Mouse (Mus musculus) retina, postnatal 1 day (tissue): ENCODE measurements around the gene Serpina5.

Source experiments
- DNase-seq: peaks from one replicate; pipeline ENCODE4 v3.0.0-alpha.2; 2012

Gene Serpina5

DNA sequence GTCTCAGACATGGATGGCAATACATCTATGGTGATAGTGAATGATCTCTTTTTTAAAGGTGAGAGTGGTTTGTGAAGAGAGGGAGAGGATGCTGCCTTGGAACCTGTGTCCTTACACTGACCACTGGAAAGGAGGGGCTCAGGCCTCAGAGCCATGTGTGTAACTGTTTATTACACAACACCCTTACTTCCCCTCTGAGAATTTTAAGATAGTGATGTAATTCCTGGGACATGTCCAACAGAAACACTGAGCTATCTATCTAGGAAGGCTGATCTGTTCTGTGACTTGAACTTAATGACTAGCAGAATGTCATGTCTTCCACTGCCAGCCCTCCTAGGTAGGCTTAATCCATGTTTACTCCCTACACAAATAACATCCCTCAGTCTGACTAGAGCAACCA lies 30.1 kb downstream of the Serpina5 start:
- no peak for DNase-seq

- no peak for DNase-seq
These were observed 37.3 kb downstream of the Serpina5 start for GRCm38 (mm10) chr12:104138216-104138615.

DNA sequence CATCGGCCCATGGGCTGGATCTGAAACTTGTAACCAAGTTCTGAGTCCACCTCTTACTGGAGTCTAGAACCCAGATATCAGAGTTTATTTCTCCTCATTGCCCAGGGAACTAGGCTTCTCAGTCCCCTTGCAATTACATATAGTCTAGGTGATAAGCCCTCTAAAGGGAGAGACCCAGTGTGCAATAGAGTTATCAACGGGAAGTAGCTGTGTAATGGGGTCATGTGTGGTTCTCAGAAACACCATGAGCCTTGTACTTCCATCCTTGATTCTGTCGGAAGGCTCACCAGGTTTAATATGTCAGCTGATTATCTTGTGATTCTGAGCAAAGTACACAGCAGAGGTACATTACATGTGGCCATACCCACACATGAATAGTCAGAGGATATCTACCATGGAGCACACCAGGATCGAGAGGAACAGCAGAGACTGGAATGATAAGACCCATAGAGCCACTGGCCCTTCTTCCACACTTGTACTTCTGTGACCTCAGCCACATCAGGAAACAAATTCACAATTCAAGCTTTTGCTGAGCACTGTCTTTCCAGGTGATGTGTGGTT lies 39.7 kb downstream of the Serpina5 start:
- no peak for DNase-seq

DNA sequence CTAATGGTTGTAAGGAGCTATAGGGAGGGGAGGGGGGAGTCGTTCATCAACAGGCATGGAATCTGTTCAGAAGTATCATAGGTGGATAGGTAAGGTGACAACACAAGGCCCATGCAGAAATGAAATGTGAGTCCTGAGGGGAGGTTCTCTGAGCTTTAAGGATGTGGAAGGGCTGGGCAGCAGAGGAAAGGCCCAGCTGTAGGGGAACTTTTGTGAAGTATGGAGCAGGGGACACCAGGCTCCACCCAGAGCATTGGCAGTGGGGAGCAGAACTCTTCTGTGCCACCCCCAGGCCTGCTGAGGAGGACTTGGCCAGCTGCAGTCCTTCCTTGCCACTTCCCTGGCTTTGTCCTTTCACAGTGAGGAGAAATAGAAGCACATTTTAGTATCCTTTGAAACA lies 40.6 kb downstream of the Serpina5 start:
- DNase-seq, result no peak

DNA sequence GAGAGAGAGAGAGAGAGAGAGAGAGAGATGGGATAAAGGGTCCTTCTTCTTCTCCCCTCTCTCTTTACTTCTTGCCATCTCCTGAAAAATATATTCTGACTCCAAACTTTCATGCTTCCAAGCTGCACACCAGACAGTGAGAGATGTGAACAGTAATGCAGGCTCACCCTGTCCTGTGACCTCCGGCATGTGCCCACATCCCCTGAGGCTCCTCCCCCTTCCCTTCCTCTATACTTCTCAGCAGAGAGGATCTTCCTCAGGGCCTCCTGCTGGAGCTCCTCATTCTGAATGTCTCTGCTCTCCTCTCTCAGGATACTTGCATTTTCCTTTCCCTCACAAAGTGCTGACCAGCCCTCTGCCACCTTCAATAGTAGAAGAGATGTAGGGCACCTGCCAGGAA lies 41.5 kb downstream of the Serpina5 start:
- DNase-seq, result no peak

DNA sequence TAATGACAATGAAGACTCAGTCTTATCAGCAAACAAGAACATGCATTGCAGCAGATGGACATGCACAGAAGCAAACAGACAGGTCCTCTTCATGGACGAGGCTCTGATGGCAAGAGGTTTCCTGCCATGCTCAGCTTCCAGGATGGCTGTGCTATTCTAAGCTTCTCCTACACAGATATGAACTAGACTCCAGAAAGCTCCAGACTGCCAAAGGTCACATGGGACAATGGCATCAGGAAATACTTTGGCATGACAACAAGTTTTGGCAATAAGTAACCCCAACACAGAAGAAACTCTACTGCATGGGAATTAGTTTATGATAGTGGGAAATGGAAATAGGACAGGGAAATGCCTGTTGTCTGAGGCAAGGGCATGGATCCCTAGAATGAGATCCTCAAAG lies 42.4 kb downstream of the Serpina5 start:
- no peak for DNase-seq

DNA sequence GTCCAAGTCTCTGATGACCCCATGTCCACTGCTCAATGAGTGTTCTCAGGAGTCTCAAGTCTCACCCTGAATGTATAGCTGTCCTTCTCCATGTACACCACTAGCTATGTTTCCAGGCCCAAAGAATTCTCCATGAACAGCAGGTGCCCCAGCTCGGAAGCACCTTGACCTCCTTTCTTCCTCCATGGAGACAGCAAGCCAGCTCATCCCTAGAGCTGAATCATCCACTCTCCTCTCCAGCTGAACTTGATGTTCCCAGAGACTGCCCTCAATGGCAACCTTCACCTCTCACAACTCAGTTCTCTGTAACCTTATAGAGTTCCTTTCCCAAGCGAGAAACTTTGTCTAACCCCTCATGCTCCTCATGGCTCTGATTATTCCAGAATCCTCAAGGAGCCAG lies 44.7 kb downstream of the Serpina5 start:
- no peak for DNase-seq

DNA sequence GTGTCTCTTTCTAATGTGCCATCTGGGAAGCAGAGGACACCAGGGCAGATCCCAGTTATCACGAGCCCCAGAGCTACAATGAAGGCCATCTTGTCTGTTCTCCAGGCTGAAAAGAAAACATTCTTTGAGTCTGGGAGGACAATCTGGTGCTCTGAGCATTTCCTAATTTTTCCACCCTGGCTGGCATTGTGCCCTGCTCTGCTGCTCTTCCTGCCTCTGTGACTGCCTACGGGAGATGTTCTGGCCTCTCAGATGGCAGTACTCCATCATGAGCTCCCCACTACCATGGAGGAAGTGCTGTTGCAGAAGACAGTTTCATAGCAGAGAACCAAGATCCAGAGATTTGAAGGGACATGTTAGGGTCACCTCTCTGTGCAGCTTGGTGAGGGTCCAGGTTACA lies 51.1 kb downstream of the Serpina5 start:
- no peak for DNase-seq

DNA sequence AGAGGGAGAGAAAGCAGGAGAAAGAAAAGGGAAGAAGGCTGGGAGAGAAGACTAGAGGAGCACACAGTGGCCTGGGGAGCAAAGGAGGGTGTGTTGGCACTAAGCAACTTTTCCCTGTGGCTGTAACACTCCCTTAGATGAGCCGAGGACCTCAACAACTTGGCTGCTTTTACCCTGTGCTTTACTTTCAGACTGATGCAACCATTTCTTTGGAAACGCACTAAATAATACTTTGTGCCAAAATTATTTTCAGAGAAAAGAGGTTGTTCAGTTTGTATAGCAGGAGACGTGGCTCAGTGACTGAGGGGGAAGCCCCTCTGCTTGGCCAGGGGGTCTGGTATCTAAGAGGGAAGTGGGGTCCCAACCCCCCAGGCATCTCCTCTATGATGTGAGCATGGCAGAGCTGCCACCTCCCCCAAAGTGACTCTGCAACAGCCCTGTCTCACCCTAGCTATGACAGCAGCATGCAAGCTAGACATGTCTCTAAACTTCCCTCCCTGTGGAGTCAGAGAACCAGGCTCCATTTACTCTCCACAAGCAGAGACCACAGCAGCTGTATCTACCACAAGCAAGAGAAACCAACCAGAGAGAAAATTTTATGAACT lies 52.2 kb downstream of the Serpina5 start:
- no peak for DNase-seq

GRCm38 (mm10) chr12:104153656-104154055 lies 52.7 kb downstream of the Serpina5 start, which contains the start of gene Serpina3c:
Gene Serpina3c (minus strand): TSS chr12:104153870.
- no peak for DNase-seq
